Mouse (Mus musculus): ENCODE data around the gene Apex1.

DNA sequence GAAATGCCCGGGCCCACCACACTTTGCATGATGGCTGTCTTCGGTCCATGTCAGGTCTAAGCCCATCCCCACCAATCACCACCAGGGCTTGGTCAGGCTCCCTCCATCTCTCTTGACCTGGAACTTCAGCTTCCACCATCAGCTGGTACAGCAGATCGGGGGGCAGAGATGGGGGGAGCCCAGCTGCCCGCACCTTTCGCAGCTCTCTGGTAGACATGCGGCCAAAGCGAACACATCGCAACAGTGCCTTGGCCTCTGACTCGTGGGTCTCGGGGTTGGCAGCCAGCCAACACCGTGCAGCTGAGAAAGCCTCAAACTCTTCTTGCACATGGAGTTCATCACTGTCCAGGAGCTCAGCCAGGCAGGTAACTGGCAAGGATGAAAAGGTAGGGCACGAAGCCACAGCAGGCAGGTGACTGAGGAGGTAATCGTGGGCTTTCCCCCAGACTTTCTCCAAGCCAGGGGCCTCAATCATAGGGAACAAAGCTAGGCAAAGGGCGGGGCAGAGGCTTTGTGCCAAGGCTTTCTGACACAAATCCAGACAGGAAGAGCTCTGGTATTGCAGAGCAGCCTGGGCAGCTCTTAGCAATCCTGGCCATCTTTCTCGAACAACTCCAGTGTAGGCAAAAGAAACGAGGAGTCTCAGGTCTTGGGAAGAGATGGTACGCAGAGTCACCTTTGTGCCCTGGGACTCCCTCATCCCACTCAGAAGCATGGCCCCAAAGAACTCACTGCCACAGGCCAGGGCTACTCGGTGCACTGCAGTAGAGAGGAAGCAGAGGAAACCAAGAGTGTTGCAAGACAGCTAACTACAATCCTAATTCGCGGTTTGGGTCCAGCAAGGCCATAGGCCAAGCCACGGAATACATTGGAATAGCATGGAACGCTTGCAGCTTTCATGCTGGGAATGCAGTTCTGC, 32.0 kb upstream of the Apex1 start:
- no peak for TF ChIP-seq CTCF (conservative IDR thresholded peaks at IDR 0.05; ENCODE audit: low read length)
- no peak for TF ChIP-seq POU5F1 (IDR thresholded peaks at IDR 0.05; ENCODE audit: borderline replicate concordance, low read length)
